Mouse (Mus musculus): ENCODE data around the gene Hbb-bh2. TPM values are rescaled to one million over a fixed set of nuclear protein-coding genes. Genes with fewer than 3 reads are reported as not detected.
"Not testable (repeated sequence)": the region's sequence is repeated elsewhere in the genome, so short reads cannot be mapped to it uniquely, and the experiment has no call there.

The Hbb-bh2 gene
- polyA plus RNA-seq, 1 experiment, result not detected

DNA sequence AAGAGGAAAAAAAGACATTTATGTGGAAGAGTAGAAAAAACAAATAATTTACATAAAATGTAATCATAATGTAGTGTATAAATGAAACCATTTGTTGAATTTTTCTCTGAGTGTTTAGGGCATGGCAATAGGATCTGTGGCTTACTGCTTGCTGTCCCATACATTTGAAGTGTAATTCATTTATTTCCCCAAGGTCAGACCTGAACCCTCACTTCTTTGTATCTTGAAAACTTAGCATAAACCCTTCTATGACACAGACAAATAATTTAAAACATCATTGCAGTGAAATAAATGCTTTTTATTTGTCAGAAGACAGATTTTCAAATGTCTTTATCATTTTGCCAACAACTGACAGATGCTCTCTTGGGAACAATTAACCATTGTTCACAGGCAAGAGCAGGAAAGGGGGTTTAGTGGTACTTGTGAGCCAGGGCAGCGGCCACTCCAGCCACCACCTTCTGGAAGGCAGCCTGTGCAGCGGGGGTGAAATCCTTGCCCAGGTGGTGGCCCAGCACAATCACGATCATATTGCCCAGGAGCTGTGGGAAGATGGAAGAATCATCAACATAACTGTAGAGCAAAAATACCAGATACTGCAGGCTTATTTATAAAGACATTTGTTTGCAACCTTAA, 13.9 kb downstream of the Hbb-bh2 start:
- Histone ChIP-seq H3K27ac (ENCODE audit: control insufficient read depth, insufficient read depth, low read depth, low read length) (no peak overlapping the region), H3K27me3 (ENCODE audit: control insufficient read depth, insufficient read depth, low read length) (no peaks in the 10 kb centered on the region), H3K4me3 (ENCODE audit: control insufficient read depth, low read depth, low read length) (no peak overlapping the region), H3K4me1 (ENCODE audit: control insufficient read depth, insufficient read depth, low read length) (no peaks in the 10 kb centered on the region), H3K36me3 (ENCODE audit: control insufficient read depth, insufficient read depth, low read length) (no peaks in the 10 kb centered on the region)
- no peak for TF ChIP-seq CTCF (IDR thresholded peaks at IDR 0.05; ENCODE audit: control insufficient read depth, insufficient read depth, insufficient replicate concordance, low read depth, low read length)
- TF ChIP-seq POLR2A (IDR thresholded peaks at IDR 0.05; ENCODE audit: control insufficient read depth, low read depth, low read length), result no peak

DNA sequence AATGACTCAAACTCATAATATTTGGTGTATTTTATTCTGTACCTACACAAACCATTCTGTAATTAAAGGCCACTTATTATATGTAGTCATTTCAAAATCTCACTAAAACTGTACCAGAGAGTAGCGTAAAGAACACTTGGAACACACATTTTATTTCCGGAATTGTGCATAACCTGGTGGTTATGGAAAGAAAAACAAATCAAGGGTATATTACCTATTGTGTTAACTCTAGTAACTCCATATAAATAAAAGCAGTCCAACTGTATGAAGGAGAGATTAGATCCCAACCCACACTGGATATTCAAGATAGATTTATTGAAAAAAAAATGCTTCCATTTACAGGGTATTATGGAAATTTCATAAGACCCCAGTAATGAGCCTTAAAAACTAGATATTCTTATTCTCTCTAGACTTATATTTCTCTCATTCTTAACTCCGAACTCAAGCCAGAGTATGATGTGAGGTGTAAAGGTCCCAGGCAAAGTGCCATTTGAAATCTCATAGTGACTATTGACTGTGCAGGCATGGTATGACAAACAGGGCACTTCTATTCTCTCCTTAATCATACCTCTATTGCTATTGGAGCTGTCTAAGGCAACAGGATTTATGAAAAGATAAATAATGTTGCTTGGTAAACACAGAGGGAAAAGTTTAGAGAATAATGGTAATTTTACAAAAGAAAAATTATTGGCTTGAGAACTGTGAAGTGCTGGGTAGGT, 14.6 kb downstream of the Hbb-bh2 start:
- H3K27me3 ChIP-seq (ENCODE audit: control insufficient read depth, insufficient read depth, low read length), result no peaks in the 10 kb centered on the region
- no peaks in the 10 kb centered on the region for H3K4me1 ChIP-seq (ENCODE audit: control insufficient read depth, insufficient read depth, low read length)
- no peaks in the 10 kb centered on the region for H3K36me3 ChIP-seq (ENCODE audit: control insufficient read depth, insufficient read depth, low read length)
- no peak overlapping the region for H3K4me3 ChIP-seq (ENCODE audit: control insufficient read depth, low read depth, low read length)
- TF ChIP-seq POLR2A (IDR thresholded peaks at IDR 0.05; ENCODE audit: control insufficient read depth, low read depth, low read length) (no peak), CTCF (IDR thresholded peaks at IDR 0.05; ENCODE audit: control insufficient read depth, insufficient read depth, insufficient replicate concordance, low read depth, low read length) (no peak)
- no peak overlapping the region for H3K27ac ChIP-seq (ENCODE audit: control insufficient read depth, insufficient read depth, low read depth, low read length)

DNA sequence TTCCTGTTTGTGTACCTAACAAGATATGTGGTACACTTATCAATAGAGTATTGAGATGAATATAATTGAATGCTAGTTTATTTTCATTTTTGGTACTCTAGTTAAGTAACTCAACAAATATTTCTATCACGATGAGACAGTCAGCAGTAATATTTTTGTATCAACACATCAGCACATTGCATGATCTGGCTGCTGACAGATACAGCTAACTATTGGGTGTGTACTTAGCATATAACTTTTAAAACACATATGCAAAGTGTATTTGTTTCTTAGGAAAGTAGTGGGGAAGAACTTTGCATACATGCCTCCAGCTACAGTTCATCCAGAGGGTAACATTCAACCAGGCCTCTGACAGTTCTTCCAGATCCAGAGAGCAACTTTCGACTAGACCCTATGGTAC, 15.7 kb downstream of the Hbb-bh2 start:
- TF ChIP-seq POLR2A (IDR thresholded peaks at IDR 0.05; ENCODE audit: control insufficient read depth, low read depth, low read length) (no peak), CTCF (IDR thresholded peaks at IDR 0.05; ENCODE audit: control insufficient read depth, insufficient read depth, insufficient replicate concordance, low read depth, low read length) (no peak)
- Histone ChIP-seq H3K27me3 (ENCODE audit: control insufficient read depth, insufficient read depth, low read length) (no peaks in the 10 kb centered on the region), H3K36me3 (ENCODE audit: control insufficient read depth, insufficient read depth, low read length) (no peaks in the 10 kb centered on the region), H3K4me3 (ENCODE audit: control insufficient read depth, low read depth, low read length) (no peak overlapping the region), H3K4me1 (ENCODE audit: control insufficient read depth, insufficient read depth, low read length) (no peaks in the 10 kb centered on the region), H3K27ac (ENCODE audit: control insufficient read depth, insufficient read depth, low read depth, low read length) (no peak overlapping the region)

DNA sequence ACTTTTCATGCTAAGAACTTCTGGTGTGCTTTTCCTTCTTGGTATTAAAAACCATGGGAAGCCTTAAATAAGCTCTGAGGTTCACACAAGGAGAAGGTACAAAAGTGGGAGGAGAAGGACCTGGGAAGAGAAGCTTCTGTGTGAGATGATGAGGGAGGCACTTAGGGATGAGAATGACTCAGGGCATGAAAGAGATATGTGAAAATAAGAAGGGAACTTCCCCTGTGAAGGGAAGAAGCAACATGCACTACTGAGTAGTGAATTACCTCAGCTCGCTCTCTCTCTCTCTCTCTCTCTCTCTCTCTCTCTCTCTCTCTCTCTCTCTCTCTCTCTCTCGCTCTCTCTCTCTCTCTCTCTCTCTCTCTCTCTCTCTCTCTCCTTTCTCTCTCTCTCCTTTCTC, 25.2 kb downstream of the Hbb-bh2 start:
- H3K27ac ChIP-seq (ENCODE audit: control insufficient read depth, insufficient read depth, low read depth, low read length); H3K4me3 ChIP-seq (ENCODE audit: control insufficient read depth, low read depth, low read length); H3K27me3 ChIP-seq (ENCODE audit: control insufficient read depth, insufficient read depth, low read length); H3K36me3 ChIP-seq (ENCODE audit: control insufficient read depth, insufficient read depth, low read length); H3K4me1 ChIP-seq (ENCODE audit: control insufficient read depth, insufficient read depth, low read length): not testable (repeated sequence)

DNA sequence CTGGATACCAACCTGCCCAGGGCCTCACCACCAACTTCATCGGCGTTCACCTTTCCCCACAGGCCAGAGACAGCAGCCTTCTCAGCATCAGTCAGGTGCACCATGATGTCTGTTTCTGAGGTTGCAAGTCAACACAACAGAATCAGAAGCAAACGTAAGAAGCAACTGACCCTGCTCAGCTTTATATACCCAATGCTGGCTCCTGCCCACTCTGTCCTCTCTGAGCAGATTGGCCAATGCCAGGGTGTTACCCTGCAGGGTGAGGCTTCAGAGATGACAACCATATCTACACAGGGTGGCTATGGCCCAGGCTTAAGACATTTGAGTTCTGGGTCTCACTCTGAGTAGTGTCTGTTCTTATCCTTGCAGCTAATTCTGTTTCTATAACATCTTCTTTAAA, 26.6 kb downstream of the Hbb-bh2 start, which contains the start of gene Hbb-bt:
Gene Hbb-bt (minus strand): TSS at position 231 of the 400 bp plus-strand sequence.
- H3K27me3 ChIP-seq (ENCODE audit: control insufficient read depth, insufficient read depth, low read length), result no peaks in the 10 kb centered on the region
- H3K27ac ChIP-seq (ENCODE audit: control insufficient read depth, insufficient read depth, low read depth, low read length), result no peak within 1 kb of the TSS
- no peaks in the 10 kb centered on the region for H3K4me1 ChIP-seq (ENCODE audit: control insufficient read depth, insufficient read depth, low read length)
- no peak for TF ChIP-seq POLR2A (IDR thresholded peaks at IDR 0.05; ENCODE audit: control insufficient read depth, low read depth, low read length)
- no peak for TF ChIP-seq CTCF (IDR thresholded peaks at IDR 0.05; ENCODE audit: control insufficient read depth, insufficient read depth, insufficient replicate concordance, low read depth, low read length)
- H3K36me3 ChIP-seq (ENCODE audit: control insufficient read depth, insufficient read depth, low read length), result no peaks in the 10 kb centered on the region
- H3K4me3 ChIP-seq (ENCODE audit: control insufficient read depth, low read depth, low read length), result no peak within 1 kb of the TSS

DNA sequence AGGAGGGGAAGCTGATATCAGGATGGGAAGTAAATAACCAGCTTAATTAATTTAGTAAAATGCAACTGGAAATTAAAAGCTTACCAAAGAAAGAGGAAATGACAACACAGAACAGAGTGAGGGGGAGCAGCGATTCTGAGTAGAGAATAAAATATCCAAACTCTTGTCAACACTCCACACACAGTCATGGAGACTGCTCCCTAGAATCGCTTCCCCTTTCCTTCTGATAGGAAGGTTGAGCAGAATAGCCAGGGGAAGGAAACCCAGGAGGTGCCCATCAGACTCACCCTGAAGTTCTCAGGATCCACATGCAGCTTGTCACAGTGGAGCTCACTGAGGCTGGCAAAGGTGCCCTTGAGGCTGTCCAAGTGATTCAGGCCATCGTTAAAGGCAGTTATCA, 27.2 kb downstream of the Hbb-bh2 start:
- H3K4me3 ChIP-seq (ENCODE audit: control insufficient read depth, low read depth, low read length); H3K27me3 ChIP-seq (ENCODE audit: control insufficient read depth, insufficient read depth, low read length); H3K36me3 ChIP-seq (ENCODE audit: control insufficient read depth, insufficient read depth, low read length); H3K27ac ChIP-seq (ENCODE audit: control insufficient read depth, insufficient read depth, low read depth, low read length); H3K4me1 ChIP-seq (ENCODE audit: control insufficient read depth, insufficient read depth, low read length): not testable (repeated sequence)

DNA sequence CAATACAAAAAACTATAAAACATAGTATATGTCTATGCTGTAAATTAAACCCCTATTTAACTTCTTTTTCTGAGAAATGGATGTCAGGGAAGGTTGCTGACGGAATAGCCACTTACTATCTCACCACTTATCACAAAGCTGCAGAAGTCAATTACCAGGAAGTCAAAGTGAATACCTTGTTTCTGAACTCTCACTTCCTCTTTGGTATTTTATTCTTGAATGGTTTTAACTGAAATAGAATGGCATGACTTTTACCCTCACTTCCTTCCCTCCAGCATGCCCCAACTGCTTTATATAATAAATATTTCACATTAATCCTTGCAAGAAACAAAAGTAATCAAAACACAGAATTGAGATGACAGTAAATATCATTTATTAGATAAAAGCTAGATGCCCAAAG, 28.1 kb downstream of the Hbb-bh2 start:
- no peaks in the 10 kb centered on the region for H3K4me1 ChIP-seq (ENCODE audit: control insufficient read depth, insufficient read depth, low read length)
- no peaks in the 10 kb centered on the region for H3K27me3 ChIP-seq (ENCODE audit: control insufficient read depth, insufficient read depth, low read length)
- no peak overlapping the region for H3K4me3 ChIP-seq (ENCODE audit: control insufficient read depth, low read depth, low read length)
- TF ChIP-seq CTCF (IDR thresholded peaks at IDR 0.05; ENCODE audit: control insufficient read depth, insufficient read depth, insufficient replicate concordance, low read depth, low read length), result no peak
- TF ChIP-seq POLR2A (IDR thresholded peaks at IDR 0.05; ENCODE audit: control insufficient read depth, low read depth, low read length), result no peak
- no peaks in the 10 kb centered on the region for H3K36me3 ChIP-seq (ENCODE audit: control insufficient read depth, insufficient read depth, low read length)
- H3K27ac ChIP-seq (ENCODE audit: control insufficient read depth, insufficient read depth, low read depth, low read length), result no peak overlapping the region
